Mouse (Mus musculus): Measurements from ENCODE around the gene Cep164.
"Not testable (repeated sequence)": the region's sequence is repeated elsewhere in the genome, so short reads cannot be mapped to it uniquely, and the experiment has no call there.

Gene Cep164

DNA sequence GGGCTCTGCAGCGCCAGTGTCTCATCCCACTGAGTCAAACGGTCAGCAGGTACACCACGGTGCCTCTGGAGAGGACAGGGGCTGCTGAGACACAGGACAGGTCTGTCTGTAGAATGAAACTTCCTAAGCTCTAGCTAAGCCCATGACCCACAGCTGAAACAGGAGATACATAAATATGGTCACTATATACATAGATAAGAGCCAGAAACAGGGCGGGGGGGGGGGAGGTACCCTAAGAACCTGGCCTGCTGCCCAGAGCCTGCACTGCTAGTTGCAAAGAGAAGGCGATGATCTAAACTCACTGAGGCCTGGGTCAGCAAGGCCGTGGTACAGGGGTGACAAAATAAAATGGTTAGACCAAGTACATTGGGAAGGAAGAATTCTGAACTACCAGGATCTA lies 40.9 kb downstream of the Cep164 start:
- DNase-seq (ENCODE audit: low spot score): no peak

DNA sequence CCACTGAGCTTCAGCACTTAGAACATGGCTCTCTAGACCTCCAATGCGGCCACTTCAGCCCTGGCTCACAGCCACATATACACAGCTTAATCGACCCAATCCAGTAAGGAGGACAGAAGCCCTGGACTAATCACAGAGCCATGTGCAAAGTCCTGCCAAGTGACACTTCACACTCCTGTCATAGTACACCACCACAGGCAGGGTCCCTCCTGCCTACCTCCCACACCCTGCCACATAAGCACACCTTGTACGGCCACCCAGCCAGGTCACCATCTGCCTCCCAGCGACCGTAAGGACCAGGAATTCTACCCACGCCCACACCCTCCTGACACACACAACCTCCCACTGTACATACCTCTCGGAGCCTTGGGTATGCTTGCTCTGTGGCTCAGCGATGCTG lies 41.4 kb downstream of the Cep164 start:
- DNase-seq (ENCODE audit: low spot score): no peak

DNA sequence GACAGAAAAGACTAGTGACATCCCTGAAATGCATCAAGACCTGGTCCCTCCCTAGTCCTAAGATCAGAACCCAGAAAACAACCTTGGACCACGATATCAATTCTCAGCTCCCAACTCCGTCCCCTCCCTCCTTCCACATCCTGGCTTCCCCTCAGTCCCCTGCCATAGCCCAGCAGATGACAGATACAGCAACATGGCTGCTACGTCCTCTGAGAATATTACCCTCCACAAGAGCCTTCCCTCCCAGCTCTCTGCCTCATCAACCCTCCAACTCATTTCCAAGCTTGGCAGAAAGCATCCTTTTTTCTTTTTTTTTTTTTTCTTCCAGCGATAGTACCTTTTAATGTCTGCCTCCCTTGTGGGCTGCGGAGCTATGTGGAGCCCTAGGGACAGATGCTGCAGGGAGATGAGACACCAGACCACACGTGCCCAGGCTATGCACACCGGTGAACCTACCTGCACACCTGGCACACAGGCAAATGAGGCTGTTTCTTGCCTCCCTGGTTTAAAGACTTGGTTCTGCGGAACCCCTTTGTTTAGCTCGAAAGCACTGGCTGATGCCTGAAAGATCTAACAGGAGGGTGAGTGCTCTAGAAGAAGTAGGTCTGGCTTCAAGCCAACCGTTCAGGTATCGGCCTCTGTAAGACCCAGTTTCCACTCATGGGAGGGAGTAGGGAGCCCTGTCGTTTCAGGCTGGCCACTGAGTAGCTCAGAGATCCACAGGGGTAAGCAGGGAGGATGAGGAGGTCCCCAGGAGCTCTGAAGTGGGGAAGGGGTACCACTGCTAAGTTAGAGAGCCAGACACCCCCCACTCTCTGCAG lies 45.0 kb downstream of the Cep164 start:
- no peak for DNase-seq (ENCODE audit: low spot score)

DNA sequence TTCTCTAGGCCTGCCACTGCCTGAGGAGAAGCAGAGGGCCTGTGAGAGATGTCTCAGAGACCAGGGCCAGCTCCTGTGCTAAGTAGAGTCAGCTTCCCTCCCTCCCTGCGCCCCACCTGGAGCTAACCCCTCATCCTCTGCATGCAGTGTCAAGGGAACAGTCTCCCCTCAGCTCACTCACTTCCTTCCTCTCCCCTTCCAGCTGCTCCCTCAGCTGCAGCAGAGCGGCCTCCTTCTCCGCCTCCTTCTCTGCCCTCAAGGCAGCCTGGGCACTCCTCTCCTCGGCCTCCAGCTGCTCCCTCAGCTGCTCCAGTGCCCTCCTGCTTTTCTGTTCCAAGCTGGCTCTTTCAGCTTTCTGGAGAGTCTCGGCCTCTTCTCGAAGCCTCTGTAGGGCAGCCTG lies 49.3 kb downstream of the Cep164 start:
- no peak for DNase-seq (ENCODE audit: low spot score)

DNA sequence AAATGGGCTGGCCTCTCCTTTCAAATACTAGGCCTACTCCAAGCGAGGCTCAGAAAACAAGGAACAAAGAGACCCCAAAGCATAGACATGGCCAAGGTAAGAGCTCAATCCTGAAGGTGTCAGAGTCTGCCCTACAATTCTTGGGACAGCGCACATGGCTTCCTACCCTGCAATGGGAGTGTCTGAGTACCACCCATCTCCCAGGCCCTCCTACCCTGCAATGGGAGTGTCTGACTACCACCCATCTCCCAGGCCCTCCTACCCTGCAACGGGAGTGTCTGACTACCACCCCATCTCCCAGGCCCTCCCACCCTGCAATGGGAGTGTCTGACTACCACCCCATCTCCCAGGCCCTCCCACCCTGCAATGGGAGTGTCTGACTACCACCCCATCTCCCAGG lies 52.3 kb downstream of the Cep164 start:
- DNase-seq (ENCODE audit: low spot score): not testable (repeated sequence)

DNA sequence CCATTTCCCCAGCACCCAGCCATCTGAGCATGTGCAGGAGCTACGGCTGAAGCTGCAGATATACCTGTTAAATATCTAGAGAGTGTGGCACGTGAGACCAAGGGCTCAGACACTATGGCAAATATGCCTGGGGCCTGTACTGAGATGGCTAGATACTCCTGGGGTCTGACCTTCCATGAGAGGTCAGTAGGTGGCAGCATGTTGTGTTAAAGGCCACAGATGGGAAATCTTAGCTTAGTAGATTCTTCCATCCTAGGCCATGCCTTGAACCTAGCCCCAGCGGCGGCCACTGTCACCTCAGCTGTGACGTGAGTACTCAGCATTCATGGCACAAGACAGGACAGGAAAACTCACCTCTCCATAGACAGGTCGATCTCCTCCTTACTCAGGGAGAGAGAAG lies 54.4 kb downstream of the Cep164 start:
- peak; percentile 14 for DNase-seq (ENCODE audit: low spot score)

DNA sequence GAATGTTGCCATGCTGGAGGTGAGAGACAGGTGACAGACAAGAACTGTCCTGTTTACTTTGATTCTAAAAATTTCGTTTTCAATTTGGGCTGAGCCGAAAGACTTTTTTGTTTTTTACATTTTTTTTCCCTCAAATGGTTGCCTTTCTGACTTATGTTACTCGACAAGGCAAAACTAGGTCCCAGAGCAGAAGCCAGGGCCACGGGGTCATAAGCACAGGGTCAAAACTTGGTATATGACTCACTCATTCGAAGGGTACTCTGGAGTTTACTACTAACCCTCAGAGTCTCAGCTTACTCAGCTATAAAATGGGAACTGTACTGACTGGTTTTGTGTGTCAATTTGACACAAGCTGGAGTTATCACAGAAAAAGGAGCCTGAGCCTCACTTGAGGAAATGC lies 58.9 kb downstream of the Cep164 start:
- DNase-seq (ENCODE audit: low spot score): no peak

DNA sequence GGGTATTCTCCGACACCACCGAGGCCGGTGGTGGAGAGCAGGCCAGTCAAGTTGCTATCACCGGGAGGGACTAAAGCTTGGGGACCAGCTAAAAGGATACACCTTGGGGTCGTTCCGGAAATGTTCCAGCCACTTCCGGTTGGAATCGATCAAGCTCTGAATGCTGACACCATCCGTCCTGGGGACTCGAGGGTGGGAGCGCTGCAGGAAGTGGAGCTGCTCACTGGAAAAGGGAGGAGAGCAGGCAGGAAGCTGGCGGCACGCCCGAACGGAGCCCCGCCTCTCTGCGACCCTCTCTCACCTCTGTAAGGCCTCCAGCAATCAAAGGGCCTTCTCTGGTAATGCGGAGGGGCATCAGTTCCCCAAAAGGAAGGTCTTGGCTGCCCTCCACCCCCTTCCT lies 60.1 kb downstream of the Cep164 start:
- no peak for DNase-seq (ENCODE audit: low spot score)

DNA sequence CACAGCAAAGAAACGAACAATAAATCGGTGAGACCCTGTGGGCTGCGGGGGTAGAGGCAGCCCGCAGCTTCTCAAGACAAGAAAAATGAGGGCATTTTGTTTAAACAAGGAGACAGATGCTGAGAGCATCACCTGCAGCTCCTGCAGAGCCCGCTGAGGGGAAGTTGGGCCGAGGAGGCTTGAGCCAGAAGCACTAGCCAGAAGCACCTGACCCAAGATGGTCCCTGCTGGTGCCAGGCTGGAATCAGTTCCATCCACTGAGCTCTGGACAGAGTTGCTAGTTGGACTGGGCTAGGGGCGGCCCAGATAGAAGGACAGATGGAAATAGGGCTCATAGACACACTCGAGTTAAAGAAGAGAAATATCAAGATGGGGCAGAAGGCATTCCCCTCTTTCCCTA lies 61.3 kb downstream of the Cep164 start:
- no peak for DNase-seq (ENCODE audit: low spot score)

DNA sequence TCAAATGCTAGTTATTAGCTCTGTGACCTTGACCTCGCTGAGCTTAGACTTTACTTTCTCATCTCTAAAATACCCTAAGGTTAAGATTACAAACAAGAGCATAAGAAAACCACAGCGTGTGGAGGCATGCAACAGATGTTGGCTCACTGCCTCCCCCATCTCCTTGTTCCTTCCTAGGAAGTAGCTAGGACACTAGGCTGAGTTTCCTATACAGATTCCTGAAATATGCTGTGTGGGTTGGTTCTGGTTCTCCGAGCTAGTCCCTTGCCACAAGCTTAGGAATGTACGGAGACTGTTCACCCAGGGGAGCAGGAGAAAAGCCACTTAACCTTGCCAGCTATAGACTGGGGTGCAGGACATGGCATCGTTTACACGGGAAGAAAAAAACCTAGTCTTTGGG lies 62.3 kb downstream of the Cep164 start:
- no peak for DNase-seq (ENCODE audit: low spot score)

DNA sequence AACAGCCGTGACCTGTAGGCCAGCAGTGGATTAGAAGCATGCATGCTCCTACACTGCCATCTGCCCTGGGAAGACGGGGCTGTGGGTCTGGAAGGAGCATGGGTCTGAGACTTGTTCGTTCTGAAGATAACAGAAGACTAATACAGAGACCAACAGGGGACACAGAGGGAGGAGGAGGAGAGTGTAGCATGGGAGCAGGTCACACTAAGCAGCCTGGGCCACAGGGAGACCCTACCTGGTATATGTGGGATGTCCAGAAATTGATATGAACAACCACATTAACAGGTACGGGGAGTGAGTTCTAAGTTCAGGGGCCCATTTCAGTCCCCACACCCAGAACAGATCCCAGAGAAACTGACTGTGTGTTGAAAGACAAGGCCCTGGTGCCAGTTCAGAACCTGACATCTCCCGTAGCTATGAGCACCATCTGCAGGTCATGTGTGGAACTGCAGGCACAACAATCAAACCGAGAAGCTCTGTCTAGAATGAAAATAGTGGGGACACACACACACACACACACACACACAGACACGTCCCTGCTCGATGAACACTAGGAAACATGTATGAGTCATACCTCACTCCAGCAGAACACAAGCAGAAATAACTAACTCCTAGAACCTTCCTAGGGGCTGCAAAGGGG lies 73.9 kb downstream of the Cep164 start:
- peak; percentile 85 for DNase-seq (ENCODE audit: low spot score)

DNA sequence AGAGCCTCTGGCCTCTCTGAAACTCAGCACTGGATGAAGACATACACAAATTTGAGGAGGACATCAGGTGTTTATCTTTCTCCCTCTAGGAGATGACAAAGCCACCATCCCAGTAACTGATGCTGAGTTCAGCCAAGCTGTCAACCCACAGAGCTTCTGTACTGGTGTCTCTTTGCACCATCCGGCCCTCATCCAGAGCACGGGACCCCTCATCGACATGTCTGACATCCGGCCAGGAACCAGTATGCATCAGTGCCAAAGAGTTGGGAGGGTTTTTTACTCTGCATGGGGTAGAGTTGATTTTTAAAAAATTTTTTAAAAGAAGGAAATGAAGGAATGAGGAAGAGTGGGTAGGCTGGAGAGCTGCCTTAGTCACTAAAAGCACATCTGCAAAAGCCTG lies 78.6 kb downstream of the Cep164 start:
- no peak for DNase-seq (ENCODE audit: low spot score)

DNA sequence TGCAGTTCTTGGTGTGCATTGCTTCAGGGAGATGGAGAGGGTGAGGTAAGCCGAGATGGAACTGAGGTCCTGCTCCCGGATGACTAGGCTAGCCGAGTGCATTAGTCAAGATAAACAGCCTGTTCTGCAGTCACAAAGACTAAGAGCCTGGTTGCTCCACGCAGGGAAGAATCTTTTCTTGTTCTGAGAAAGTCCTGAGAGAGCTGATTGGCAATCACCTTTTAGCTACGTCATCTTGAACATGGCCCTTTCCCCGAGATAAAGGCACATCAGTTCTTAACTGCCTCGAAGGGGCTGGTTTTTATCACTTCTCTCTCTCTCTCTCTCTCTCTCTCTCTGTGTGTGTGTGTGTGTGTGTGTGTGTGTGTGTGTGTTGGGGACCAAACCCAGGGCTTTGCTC lies 83.0 kb downstream of the Cep164 start:
- DNase-seq (ENCODE audit: low spot score): no peak

DNA sequence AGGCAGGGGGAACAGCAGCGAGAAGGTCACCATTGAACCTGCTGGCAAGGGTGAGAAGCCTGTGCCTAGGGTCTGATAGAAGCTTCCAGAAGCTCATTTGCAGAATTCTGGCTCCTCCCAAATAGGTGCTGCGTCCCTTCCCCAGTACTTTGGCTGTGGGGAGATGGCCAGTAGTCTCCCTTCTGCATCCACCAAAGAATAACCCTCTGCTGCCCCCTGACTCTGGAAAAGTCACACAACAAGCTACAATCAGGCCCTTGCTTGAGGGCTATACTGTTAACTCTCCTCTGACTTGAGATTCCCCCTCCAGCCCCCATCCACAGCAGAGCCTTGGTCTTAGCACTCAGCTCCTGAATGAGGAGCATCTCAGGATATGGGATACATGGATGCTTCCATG lies 87.9 kb downstream of the Cep164 start:
- DNase-seq (ENCODE audit: low spot score): peak; percentile 23

DNA sequence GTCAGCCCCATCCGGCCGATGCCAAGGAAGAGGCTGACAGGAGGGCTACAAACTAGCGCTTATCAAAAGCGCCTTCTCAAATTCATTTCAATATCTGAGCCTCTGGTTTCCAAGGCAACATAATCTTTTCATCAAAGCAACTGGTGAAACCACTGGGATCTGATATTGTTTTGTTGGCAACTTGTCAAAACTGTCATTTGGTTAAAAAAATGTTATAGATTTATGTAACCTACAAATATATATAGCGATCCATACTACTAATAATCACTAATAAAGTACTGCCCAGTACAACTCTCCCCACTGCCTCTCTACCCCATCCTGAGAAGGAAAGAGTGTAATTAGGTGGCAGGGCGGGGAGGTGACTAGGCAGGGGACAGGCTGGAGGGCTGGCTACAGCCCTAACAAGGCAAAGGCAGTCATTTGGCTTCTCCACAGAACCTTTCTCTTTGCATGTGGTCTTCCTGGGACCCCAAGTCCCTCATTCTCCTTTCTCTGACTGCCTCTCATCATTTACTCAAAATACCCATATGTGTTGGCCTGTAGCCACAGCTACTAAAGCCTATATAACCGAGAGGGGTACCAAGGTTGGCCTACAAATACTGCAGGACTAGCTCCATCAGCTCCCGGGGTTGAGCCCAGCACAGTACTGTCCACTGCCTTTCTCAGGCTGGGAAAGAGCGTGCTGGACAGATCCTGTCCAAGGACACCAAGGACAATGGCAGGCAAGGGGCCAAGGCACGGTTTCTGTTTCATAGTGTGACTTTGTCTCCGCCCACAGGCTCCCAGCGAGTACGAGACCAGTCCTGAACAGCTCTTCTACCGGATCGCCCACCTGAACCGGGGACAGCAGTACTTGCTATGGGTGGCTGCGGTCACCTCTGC lies 88.5 kb downstream of the Cep164 start:
- DNase-seq (ENCODE audit: low spot score): no peak

DNA sequence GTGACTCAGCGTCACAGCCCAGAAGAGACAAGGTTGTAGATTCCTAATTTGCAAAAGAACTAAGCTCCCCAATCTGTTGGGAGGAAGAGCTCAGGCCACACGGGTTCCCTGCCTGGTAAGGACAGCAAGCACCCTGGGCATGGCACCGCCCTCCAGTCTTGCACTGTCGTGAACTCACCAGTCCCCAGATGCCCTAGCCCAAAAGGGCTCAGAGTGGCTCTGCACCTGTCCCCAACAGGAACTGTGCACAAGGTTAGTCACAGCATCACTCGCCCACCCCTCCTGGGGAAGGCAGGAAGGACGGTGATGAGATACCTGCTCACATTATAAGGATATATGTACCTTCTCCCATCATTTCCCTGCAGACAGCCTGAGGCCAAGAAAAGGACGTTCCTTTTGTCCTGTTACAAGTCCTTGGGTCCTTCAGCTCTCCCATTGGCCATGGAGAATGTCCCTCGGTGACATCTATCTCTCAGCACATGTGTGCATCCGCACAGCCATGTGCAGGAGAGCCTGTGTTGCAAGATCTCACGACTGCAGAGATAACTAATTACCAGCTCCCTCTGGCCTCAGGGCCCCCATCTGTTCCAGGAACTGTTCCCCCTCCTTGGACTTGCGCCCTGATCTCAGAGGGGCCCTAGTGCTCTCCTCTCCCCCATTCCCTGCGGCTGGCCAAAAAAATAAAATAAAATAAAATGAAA lies 89.3 kb downstream of the Cep164 start:
- no peak for DNase-seq (ENCODE audit: low spot score)

DNA sequence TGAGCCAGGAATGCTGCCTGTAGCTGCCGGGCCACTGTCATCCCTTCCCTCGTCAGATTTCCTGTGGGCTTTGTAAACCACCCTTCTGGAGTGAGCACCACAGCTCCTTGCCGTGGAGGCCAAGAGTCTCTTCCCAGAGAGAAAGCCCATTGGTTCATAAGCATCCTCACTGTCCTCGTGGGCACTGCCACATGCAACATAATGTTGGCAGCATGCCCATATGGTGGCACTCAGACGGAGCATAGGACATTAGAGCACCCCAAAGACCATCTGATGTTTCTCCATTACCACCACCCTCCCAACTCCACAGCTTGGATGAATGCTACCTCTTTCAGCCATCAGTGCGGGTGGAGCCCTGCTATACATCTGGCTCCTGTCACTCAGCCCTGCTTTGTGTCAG lies 95.2 kb downstream of the Cep164 start:
- DNase-seq (ENCODE audit: low spot score): no peak

DNA sequence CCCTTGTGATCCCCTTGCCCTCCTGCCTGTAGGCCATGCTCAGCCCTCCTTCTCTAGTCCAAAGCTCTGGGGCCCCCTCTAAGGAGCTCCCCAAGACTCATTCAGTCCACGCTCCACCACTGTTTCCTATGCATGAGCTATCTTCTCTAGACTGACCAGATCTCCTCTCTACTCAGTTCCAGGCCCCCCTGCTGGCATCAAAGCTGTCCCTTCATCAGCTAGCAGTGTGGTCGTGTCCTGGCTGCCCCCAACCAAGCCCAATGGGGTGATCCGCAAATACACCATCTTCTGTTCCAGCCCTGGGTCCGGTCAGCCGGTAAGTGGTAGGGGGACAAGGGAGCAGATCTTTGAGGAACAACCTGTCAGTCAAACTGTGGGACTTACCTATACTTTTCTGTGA lies 96.6 kb downstream of the Cep164 start:
- DNase-seq (ENCODE audit: low spot score): no peak

DNA sequence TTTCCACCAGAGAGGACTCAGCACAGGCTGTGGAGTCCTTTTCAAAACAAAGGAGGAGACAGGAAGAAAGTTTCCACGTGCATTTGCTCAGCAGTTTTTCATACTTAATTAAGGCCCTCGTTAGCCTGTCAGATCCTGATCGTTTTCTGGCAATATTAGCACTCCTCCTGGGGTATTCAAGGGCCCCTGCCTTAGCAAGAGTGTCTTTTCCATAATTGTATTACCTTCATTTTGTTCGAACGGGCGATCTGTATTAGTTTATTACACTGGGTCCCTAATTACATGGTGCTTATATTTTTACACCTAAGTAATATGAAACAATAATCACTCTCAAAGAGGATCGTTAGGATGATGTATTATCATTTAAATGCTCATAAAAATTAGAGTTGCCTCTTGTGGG lies 108.5 kb downstream of the Cep164 start:
- no peak for DNase-seq (ENCODE audit: low spot score)
